Mouse (Mus musculus): ENCODE data around the gene Stard8.
A peak's percentile ranks its signal among the peaks of the same experiment; 100 is the strongest.
"Not testable (repeated sequence)": the region's sequence is repeated elsewhere in the genome, so short reads cannot be mapped to it uniquely, and the experiment has no call there.

Gene Stard8

GRCm38 (mm10) chrX:99048111-99048510 is 45.1 kb downstream of the Stard8 start:
- DNase-seq, result peak in 1 of 2 experiments; percentile 29

GRCm38 (mm10) chrX:99049247-99049646 is 46.2 kb downstream of the Stard8 start:
- peak; percentile 46 to 68 for DNase-seq

GRCm38 (mm10) chrX:99050736-99051481 is 47.9 kb downstream of the Stard8 start:
- peak; percentile 28 to 56 for DNase-seq

GRCm38 (mm10) chrX:99052255-99052654 is 49.2 kb downstream of the Stard8 start:
- DNase-seq, result peak; percentile 72 to 77

- DNase-seq, result no peak
Observed at GRCm38 (mm10) chrX:99054512-99054911, 51.5 kb downstream of the Stard8 start.

- DNase-seq, result peak in 1 of 2 experiments; percentile 33
Observed at GRCm38 (mm10) chrX:99057772-99058440, 54.9 kb downstream of the Stard8 start.

- no peak for DNase-seq
Observed at GRCm38 (mm10) chrX:99059119-99059518, 56.1 kb downstream of the Stard8 start.

- DNase-seq, result no peak
Observed at GRCm38 (mm10) chrX:99065582-99065981, 62.5 kb downstream of the Stard8 start.

- DNase-seq, result no peak
Observed at GRCm38 (mm10) chrX:99066550-99066949, 63.5 kb downstream of the Stard8 start.

GRCm38 (mm10) chrX:99067232-99067631 is 64.2 kb downstream of the Stard8 start:
- no peak for DNase-seq

- DNase-seq, result peak; percentile 24 to 35
Observed at GRCm38 (mm10) chrX:99067671-99068151, 64.7 kb downstream of the Stard8 start.

GRCm38 (mm10) chrX:99071188-99071587 is 68.1 kb downstream of the Stard8 start:
- no peak for DNase-seq

- no peak for DNase-seq
Observed at GRCm38 (mm10) chrX:99072596-99072995, 69.5 kb downstream of the Stard8 start.

GRCm38 (mm10) chrX:99075111-99075510 is 72.1 kb downstream of the Stard8 start:
- no peak for DNase-seq

GRCm38 (mm10) chrX:99076460-99076859 is 73.4 kb downstream of the Stard8 start:
- DNase-seq, result no peak

GRCm38 (mm10) chrX:99078374-99078892 is 75.4 kb downstream of the Stard8 start:
- DNase-seq, result not testable (repeated sequence)

GRCm38 (mm10) chrX:99092704-99093103 is 89.7 kb downstream of the Stard8 start:
- DNase-seq, result no peak

- DNase-seq, result not testable (repeated sequence)
Observed at GRCm38 (mm10) chrX:99111088-99111724, 108.2 kb downstream of the Stard8 start.

GRCm38 (mm10) chrX:99119510-99119909 is 116.5 kb downstream of the Stard8 start:
- DNase-seq, result no peak

Data from lung, adult 18-20 months (tissue).